Mouse (Mus musculus) duodenum, adult 2 months (tissue): Measurements from ENCODE around the gene Olfr221. TPM values are rescaled to one million over a fixed set of nuclear protein-coding genes. Genes with fewer than 3 reads are reported as not detected.

Source experiments
- polyA plus RNA-seq: library from polyadenylated mRNA; depleted of rRNA; stranded (reverse); fragments of >200 nt; gene quantifications from 2 replicates; pipeline ENCODE4 v1.2.3, GENCODE M21; 2012; ENCODE audit warnings: low replicate concordance; rRNA removed

Olfr221 gene
- not detected in 2 replicates for polyA plus RNA-seq

DNA sequence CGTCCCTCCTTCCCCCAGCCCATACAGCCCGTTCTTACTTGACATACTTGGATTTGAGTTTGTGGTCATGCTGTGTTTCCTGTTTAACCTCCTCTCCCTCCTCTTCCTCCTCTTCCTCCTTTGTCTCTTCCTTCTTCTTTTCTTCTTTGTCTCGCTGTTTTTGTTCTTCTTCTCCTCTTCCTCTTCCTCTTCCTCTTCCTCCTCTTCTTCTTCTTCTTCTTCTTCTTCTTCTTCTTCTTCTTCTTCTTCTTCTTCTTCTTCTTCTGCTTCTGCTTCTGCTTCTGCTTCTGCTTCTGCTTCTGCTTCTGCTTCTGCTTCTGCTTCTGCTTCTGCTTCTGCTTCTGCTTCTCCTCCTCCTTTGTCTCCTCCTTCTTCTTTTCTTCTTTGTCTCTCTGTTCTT lies at the start of gene Olfr221:
TSS of gene Olfr221 (minus strand) at position 101 of the 400 bp plus-strand sequence.

GRCm38 (mm10) chr14:52020486-52021137 lies 21.6 kb downstream of the Olfr221 start, which contains the start of gene Zfp219:
TSS of gene Zfp219 (minus strand) at chr14:52020733.

GRCm38 (mm10) chr14:52015445-52016100 lies 26.7 kb downstream of the Olfr221 start, which contains the start of gene Tmem253:
TSS of gene Tmem253 (plus strand) at chr14:52015658.

GRCm38 (mm10) chr14:51984247-51985231 lies 57.7 kb downstream of the Olfr221 start, which contains the start of gene Arhgef40:
TSS of gene Arhgef40 (plus strand) at chr14:51984719.

Other genes starting within 250 kb of the Olfr221 start
- gene AY358078, start 242.4 kb downstream of the Olfr221 start, polyA plus RNA-seq = not detected in 2 replicates
- gene Ear6, start 188.8 kb downstream of the Olfr221 start, polyA plus RNA-seq = not detected in 2 replicates
- 27.0 and 44.2 TPM in 2 replicates for gene Mettl17, start 157.6 kb downstream of the Olfr221 start, polyA plus RNA-seq
- gene Slc39a2, start 149.6 kb downstream of the Olfr221 start, polyA plus RNA-seq = 0.19 and 0.39 TPM in 2 replicates
- gene Ndrg2, start 128.3 kb downstream of the Olfr221 start, polyA plus RNA-seq = 50.1 and 71.8 TPM in 2 replicates
- gene Tppp2, start 124.0 kb downstream of the Olfr221 start, polyA plus RNA-seq = not detected in 2 replicates
- gene Rnase13, start 119.7 kb downstream of the Olfr221 start, polyA plus RNA-seq = not detected in 2 replicates
- gene Arhgef40, start 57.7 kb downstream of the Olfr221 start, polyA plus RNA-seq = 22.0 and 27.8 TPM in 2 replicates
- gene Tmem253, start 26.8 kb downstream of the Olfr221 start, polyA plus RNA-seq = 93.4 and 133 TPM in 2 replicates
- 69.3 and 77.5 TPM in 2 replicates for gene Zfp219, start 21.7 kb downstream of the Olfr221 start, polyA plus RNA-seq
- 17.5 and 30.5 TPM in 2 replicates for gene Hnrnpc, start 61.6 kb upstream of the Olfr221 start, polyA plus RNA-seq
- 0.44 and 10.3 TPM in 2 replicates for gene Rpgrip1, start 68.2 kb upstream of the Olfr221 start, polyA plus RNA-seq
- gene Supt16, start 155.0 kb upstream of the Olfr221 start, polyA plus RNA-seq = 3.4 and 4.0 TPM in 2 replicates
- gene Chd8, start 215.3 kb upstream of the Olfr221 start, polyA plus RNA-seq = 12.6 and 13.0 TPM in 2 replicates
- gene Tox4, start 236.7 kb upstream of the Olfr221 start, polyA plus RNA-seq = 20.9 and 21.4 TPM in 2 replicates
- gene Rab2b, start 237.1 kb upstream of the Olfr221 start, polyA plus RNA-seq = 1.4 TPM in 2 replicates